9 mouse cellular contexts compared by ENCODE assay signal in genomic region chr10:111508324-111509080, GRCm38 (mm10). TPM values are rescaled to one million over a fixed set of nuclear protein-coding genes. Genes with fewer than 3 reads are reported as not detected.
DNase-seq lines count a peak whose midpoint lies in the region; ATAC-seq lines count a peak whose summit lies in the region.
"Had no signal": no experiment of that assay in that cellular context is flagged by ENCODE, and none has a peak within 500 bp of the region (broad histone marks: within the 10 kb centered on the region; RNA-seq: fewer than 3 reads in every experiment).

No protein-coding gene starts in this region.

- 7% methylated on average over 7 of the region's 7 CpGs for WGBS in kidney, embryonic 14.5 days
- WGBS in hindbrain, embryonic 15.5 days = 8% methylated on average over 7 of the region's 7 CpGs
- WGBS in midbrain, embryonic 15.5 days = 10% methylated on average over 7 of the region's 7 CpGs

- H3K27me3 ChIP-seq in kidney, embryonic 14.5 days (ENCODE audit: control insufficient read depth, insufficient read depth, low read length) = no peaks in the 10 kb centered on the region
- H3K27me3 ChIP-seq in hindbrain, embryonic 15.5 days = no peaks in the 10 kb centered on the region
- H3K27me3 ChIP-seq in midbrain, embryonic 15.5 days (replicated peaks) = no peaks in the 10 kb centered on the region

- peak overlapping the region; percentile 88 for H3K4me3 ChIP-seq in kidney, embryonic 14.5 days (ENCODE audit: low read length)
- H3K4me3 ChIP-seq in hindbrain, embryonic 15.5 days = peak overlapping the region; percentile 86
- peak overlapping the region; percentile 84 for H3K4me3 ChIP-seq in midbrain, embryonic 15.5 days

- peaks cover 35% of the 10 kb centered on the region for H3K4me1 ChIP-seq in kidney, embryonic 14.5 days (ENCODE audit: control insufficient read depth, insufficient read depth, low read length)
- peaks cover 38% of the 10 kb centered on the region for H3K4me1 ChIP-seq in hindbrain, embryonic 15.5 days (replicated peaks)
- H3K4me1 ChIP-seq in midbrain, embryonic 15.5 days = peaks cover 18% of the 10 kb centered on the region

- no peak overlapping the region for H3K27ac ChIP-seq in kidney, embryonic 14.5 days (ENCODE audit: low read depth, low read length)
- H3K27ac ChIP-seq in hindbrain, embryonic 15.5 days (replicated peaks) = peak overlapping the region; percentile 94
- 0 out of 2 replicates have a peak overlapping the region, but pooled peaks have one; percentile 89 for H3K27ac ChIP-seq in midbrain, embryonic 15.5 days

- no peaks in the 10 kb centered on the region for H3K36me3 ChIP-seq in kidney, embryonic 14.5 days (ENCODE audit: control insufficient read depth, insufficient read depth, low read length)
- no peaks in the 10 kb centered on the region for H3K36me3 ChIP-seq in hindbrain, embryonic 15.5 days
- no peaks in the 10 kb centered on the region for H3K36me3 ChIP-seq in midbrain, embryonic 15.5 days (replicated peaks)

- ATAC-seq in kidney, embryonic 14.5 days (ENCODE audit: low FRiP score, low TSS enrichment) = no peak
- ATAC-seq in hindbrain, embryonic 15.5 days (ENCODE audit: low FRiP score, low read depth) = no peak
- no peak for ATAC-seq in midbrain, embryonic 15.5 days (replicated peaks)
- ATAC-seq in megakaryocyte-erythroid progenitor cell, adult 5-6 weeks (replicated peaks; ENCODE audit: low FRiP score, low TSS enrichment, poor library complexity, severe bottlenecking) = no peak

- H3K4me2 ChIP-seq in kidney, embryonic 14.5 days (replicated peaks; ENCODE audit: low read depth, low read length) = peak overlapping the region; percentile 77
- H3K4me2 ChIP-seq in hindbrain, embryonic 15.5 days = peak overlapping the region; percentile 96
- H3K4me2 ChIP-seq in midbrain, embryonic 15.5 days = peak overlapping the region; percentile 79

- H3K9me3 ChIP-seq in kidney, embryonic 14.5 days (ENCODE audit: control insufficient read depth, low read length) = no peaks in the 10 kb centered on the region
- H3K9me3 ChIP-seq in hindbrain, embryonic 15.5 days = no peaks in the 10 kb centered on the region
- no peaks in the 10 kb centered on the region for H3K9me3 ChIP-seq in midbrain, embryonic 15.5 days

- no peak for DNase-seq in kidney, postnatal 36 days
- DNase-seq in R1 (ENCODE audit: low read depth, low spot score) = peak; percentile 65
- DNase-seq in right cerebral cortex, postnatal 10 days (ENCODE audit: low spot score in 2 of 2) = no peak
- no peak for DNase-seq in layer of hippocampus, postnatal 14 days (ENCODE audit: low spot score in 2 of 2)
- DNase-seq: gastrocnemius, postnatal 10 days had no signal

- H3K9ac ChIP-seq in kidney, embryonic 14.5 days (ENCODE audit: low read depth, low read length) = peak overlapping the region; percentile 96
- peak overlapping the region; percentile 98 for H3K9ac ChIP-seq in hindbrain, embryonic 15.5 days
- peak overlapping the region; percentile 92; the same call in 1 of the 2 replicates for H3K9ac ChIP-seq in midbrain, embryonic 15.5 days

RNA-seq across cellular contexts. Expression of gene Phlda1, which starts 2.4 kb away (rescaled TPM):
- polyA plus RNA-seq in kidney, embryonic 14.5 days (2014; fragmentation: Nextera tagmentation; extraction: Ambion mirVana) = 42.3 and 44.6 TPM in 2 replicates
- polyA plus RNA-seq in hindbrain, embryonic 15.5 days (2015; fragmentation: Nextera tagmentation; extraction: Ambion mirVana) = 54.9 and 68.2 TPM in 2 replicates
- polyA plus RNA-seq in midbrain, embryonic 15.5 days (2015; fragmentation: Nextera tagmentation; extraction: Ambion mirVana) = 35.3 and 35.8 TPM in 2 replicates
- 0.31 TPM in 1 of 2 replicates, not detected in the other for total RNA-seq in megakaryocyte-erythroid progenitor cell, adult 5-6 weeks (2014; fragmentation: Nextera tagmentation)
- 1.5 and 5.7 TPM in 2 replicates for total RNA-seq in megakaryocyte-erythroid progenitor cell, adult 5-6 weeks (2017)
- 10 to 100 TPM; 23.9 to 24.4 TPM for total RNA-seq in layer of hippocampus, postnatal 14 days (2021)

RNA-seq across cellular contexts. Expression of gene Nap1l1, which starts 35.5 kb away (rescaled TPM):
- 315 and 346 TPM in 2 replicates for polyA plus RNA-seq in kidney, embryonic 14.5 days (2014; fragmentation: Nextera tagmentation; extraction: Ambion mirVana)
- polyA plus RNA-seq in hindbrain, embryonic 15.5 days (2015; fragmentation: Nextera tagmentation; extraction: Ambion mirVana) = 164 and 175 TPM in 2 replicates
- 164 and 167 TPM in 2 replicates for polyA plus RNA-seq in midbrain, embryonic 15.5 days (2015; fragmentation: Nextera tagmentation; extraction: Ambion mirVana)
- 549 and 560 TPM in 2 replicates for total RNA-seq in megakaryocyte-erythroid progenitor cell, adult 5-6 weeks (2014; fragmentation: Nextera tagmentation)
- 733 and 821 TPM in 2 replicates for total RNA-seq in megakaryocyte-erythroid progenitor cell, adult 5-6 weeks (2017)
- 100 to 1,000 TPM; 164 to 177 TPM for total RNA-seq in layer of hippocampus, postnatal 14 days (2021)
